Mouse (Mus musculus) naive thymus-derived CD4-positive, alpha-beta T cell, adult 2 months (primary cell): ENCODE data around the gene Nek6.
A peak's percentile ranks its signal among the peaks of the same experiment; 100 is the strongest.

Source experiments
- DNase-seq: peaks from one replicate; pipeline ENCODE4 v3.0.0-alpha.2; 2011; ENCODE audit warnings: low read depth

Nek6 gene

GRCm38 (mm10) chr2:38536331-38536731 is 24.9 kb downstream of the Nek6 start:
- peak; percentile 34 for DNase-seq

- DNase-seq: no peak
Observed at GRCm38 (mm10) chr2:38539677-38540076, 28.2 kb downstream of the Nek6 start.

- DNase-seq: no peak
Observed at GRCm38 (mm10) chr2:38540666-38541065, 29.2 kb downstream of the Nek6 start.

- no peak for DNase-seq
Observed at GRCm38 (mm10) chr2:38541101-38541500, 29.7 kb downstream of the Nek6 start.

- DNase-seq: no peak
Observed at GRCm38 (mm10) chr2:38541570-38541969, 30.1 kb downstream of the Nek6 start.

GRCm38 (mm10) chr2:38542366-38542765 is 30.9 kb downstream of the Nek6 start:
- DNase-seq: no peak

GRCm38 (mm10) chr2:38543158-38543557 is 31.7 kb downstream of the Nek6 start:
- DNase-seq: no peak

GRCm38 (mm10) chr2:38544341-38544740 is 32.9 kb downstream of the Nek6 start:
- DNase-seq: no peak

GRCm38 (mm10) chr2:38544982-38545381 is 33.5 kb downstream of the Nek6 start:
- no peak for DNase-seq

GRCm38 (mm10) chr2:38545706-38546105 is 34.3 kb downstream of the Nek6 start:
- DNase-seq: no peak

- no peak for DNase-seq
Observed at GRCm38 (mm10) chr2:38546222-38546621, 34.8 kb downstream of the Nek6 start.

GRCm38 (mm10) chr2:38546748-38547147 is 35.3 kb downstream of the Nek6 start:
- no peak for DNase-seq

GRCm38 (mm10) chr2:38547793-38548517 is 36.5 kb downstream of the Nek6 start:
- DNase-seq: no peak

GRCm38 (mm10) chr2:38552004-38552443 is 40.6 kb downstream of the Nek6 start:
- DNase-seq: no peak

GRCm38 (mm10) chr2:38554226-38554995 is 43.0 kb downstream of the Nek6 start:
- DNase-seq: no peak

- no peak for DNase-seq
Observed at GRCm38 (mm10) chr2:38555659-38556058, 44.2 kb downstream of the Nek6 start.

GRCm38 (mm10) chr2:38556721-38557120 is 45.3 kb downstream of the Nek6 start:
- DNase-seq: no peak

- DNase-seq: no peak
Observed at GRCm38 (mm10) chr2:38560296-38561227, 49.1 kb downstream of the Nek6 start.

GRCm38 (mm10) chr2:38562596-38562995 is 51.2 kb downstream of the Nek6 start:
- DNase-seq: no peak

- no peak for DNase-seq
Observed at GRCm38 (mm10) chr2:38571971-38572601, 60.6 kb downstream of the Nek6 start.

GRCm38 (mm10) chr2:38574697-38575096 is 63.3 kb downstream of the Nek6 start:
- no peak for DNase-seq
